Comparison of ENCODE assay signal across 10 mouse cellular contexts in genomic region chr3:146009859-146010645, GRCm38 (mm10). TPM values are rescaled to one million over a fixed set of nuclear protein-coding genes. Genes with fewer than 3 reads are reported as not detected.
DNase-seq lines count a peak whose midpoint lies in the region; ATAC-seq and TF ChIP-seq lines count a peak whose summit lies in the region.
"Had no signal": no experiment of that assay in that cellular context is flagged by ENCODE, and none has a peak within 500 bp of the region (broad histone marks: within the 10 kb centered on the region; RNA-seq: fewer than 3 reads in every experiment).

No protein-coding gene starts in this region.

- peak overlapping the region; percentile 33 for H3K4me2 ChIP-seq in embryonic facial prominence, embryonic 14.5 days (ENCODE audit: low read depth, low read length)
- no peak overlapping the region for H3K4me2 ChIP-seq in intestine, postnatal 0 days (replicated peaks; ENCODE audit: low read depth)
- H3K4me2 ChIP-seq: midbrain, embryonic 12.5 days had no signal

- no peak for TF ChIP-seq CTCF in ES-Bruce4 (IDR thresholded peaks at IDR 0.05; ENCODE audit: low read depth, low read length)
- TF ChIP-seq CTCF in intestine, postnatal 0 days (IDR thresholded peaks at IDR 0.05; ENCODE audit: low read depth): no peak

- H3K4me1 ChIP-seq in ES-Bruce4 (ENCODE audit: control insufficient read depth, insufficient read depth, low read length): peaks cover 2% of the 10 kb centered on the region
- H3K4me1 ChIP-seq in embryonic facial prominence, embryonic 14.5 days (ENCODE audit: control insufficient read depth, insufficient read depth, low read length): peaks cover 9% of the 10 kb centered on the region; the same call in 1 of the 2 replicates
- H3K4me1 ChIP-seq in intestine, postnatal 0 days (replicated peaks; ENCODE audit: control insufficient read depth, insufficient read depth, low read length): no peaks in the 10 kb centered on the region
- H3K4me1 ChIP-seq: midbrain, embryonic 12.5 days had no signal

- H3K27ac ChIP-seq in ES-Bruce4 (ENCODE audit: insufficient read depth, low read length): peak overlapping the region; percentile 42
- peak overlapping the region; percentile 87 for H3K27ac ChIP-seq in embryonic facial prominence, embryonic 14.5 days (replicated peaks; ENCODE audit: low read depth, low read length)
- peak overlapping the region; percentile 23; the same call in 1 of the 2 replicates for H3K27ac ChIP-seq in intestine, postnatal 0 days (ENCODE audit: low read depth, low read length)
- H3K27ac ChIP-seq: midbrain, embryonic 12.5 days had no signal

- H3K27me3 ChIP-seq in ES-Bruce4 (ENCODE audit: control insufficient read depth, insufficient read depth, low read length, poor library complexity, severe bottlenecking): no peaks in the 10 kb centered on the region
- no peaks in the 10 kb centered on the region for H3K27me3 ChIP-seq in embryonic facial prominence, embryonic 14.5 days (replicated peaks; ENCODE audit: control insufficient read depth, insufficient read depth, low read length)
- no peaks in the 10 kb centered on the region for H3K27me3 ChIP-seq in intestine, postnatal 0 days (replicated peaks; ENCODE audit: control insufficient read depth, insufficient read depth, low read length)
- H3K27me3 ChIP-seq: midbrain, embryonic 12.5 days had no signal

- TF ChIP-seq EP300 in ES-Bruce4 (IDR thresholded peaks at IDR 0.05; ENCODE audit: insufficient read depth, low read depth, low read length): peak; percentile 56; the same call in 1 of the 2 replicates

- peaks cover 21% of the 10 kb centered on the region for H3K36me3 ChIP-seq in ES-Bruce4 (ENCODE audit: control insufficient read depth, insufficient read depth, low read length, poor library complexity, severe bottlenecking)
- peaks cover 42% of the 10 kb centered on the region for H3K36me3 ChIP-seq in embryonic facial prominence, embryonic 14.5 days (ENCODE audit: control insufficient read depth, insufficient read depth, low read length)
- H3K36me3 ChIP-seq in intestine, postnatal 0 days (ENCODE audit: control insufficient read depth, insufficient read depth): peaks cover 8% of the 10 kb centered on the region; the same call in 1 of the 2 replicates

- no peak for TF ChIP-seq POLR2A in ES-Bruce4 (IDR thresholded peaks at IDR 0.05; ENCODE audit: insufficient read depth, low read length)

- H3K9ac ChIP-seq in ES-Bruce4 (ENCODE audit: low read depth, poor library complexity, severe bottlenecking): no peak overlapping the region
- H3K9ac ChIP-seq in embryonic facial prominence, embryonic 14.5 days (ENCODE audit: low read depth, low read length): peak overlapping the region; percentile 25; the same call in 1 of the 2 replicates
- H3K9ac ChIP-seq in intestine, postnatal 0 days (ENCODE audit: low read depth, low read length): no peak overlapping the region
- H3K9ac ChIP-seq: midbrain, embryonic 12.5 days had no signal

- H3K9me3 ChIP-seq in ES-Bruce4 (replicated peaks; ENCODE audit: control insufficient read depth, insufficient read depth, low read length, poor library complexity, severe bottlenecking): 0 out of 2 replicates have a peak, but pooled peaks cover 5% of the 10 kb centered on the region
- no peaks in the 10 kb centered on the region for H3K9me3 ChIP-seq in embryonic facial prominence, embryonic 14.5 days (ENCODE audit: control insufficient read depth, low read length)
- H3K9me3 ChIP-seq in intestine, postnatal 0 days (ENCODE audit: control insufficient read depth): no peaks in the 10 kb centered on the region
- H3K9me3 ChIP-seq: midbrain, embryonic 12.5 days had no signal

- intact Hi-C loops in gastrocnemius, postnatal 36 days (cut with DNase I): no loop called here

- 30% methylated on average over 19 of the region's 20 CpGs for WGBS in embryonic facial prominence, embryonic 14.5 days
- 54% methylated on average over 19 of the region's 20 CpGs for WGBS in intestine, postnatal 0 days

- H3K4me3 ChIP-seq in ES-Bruce4 (ENCODE audit: low read depth, low read length): no peak overlapping the region
- 0 out of 2 replicates have a peak overlapping the region, but pooled peaks have one; percentile 7 for H3K4me3 ChIP-seq in embryonic facial prominence, embryonic 14.5 days (ENCODE audit: low read depth, low read length)
- no peak overlapping the region for H3K4me3 ChIP-seq in intestine, postnatal 0 days (ENCODE audit: low read depth, low read length)
- H3K4me3 ChIP-seq: midbrain, embryonic 12.5 days had no signal

- peak; percentile 54 for DNase-seq in gastrocnemius, adult 18-20 months (ENCODE audit: low spot score)
- DNase-seq in gastrocnemius, postnatal 36 days: no peak
- peak; percentile 90 for DNase-seq in embryonic facial prominence, embryonic 14.5 days (ENCODE audit: low spot score)
- DNase-seq in layer of hippocampus, adult 9-10 months (ENCODE audit: low spot score): no peak
- no peak for DNase-seq in layer of hippocampus, adult 8-10 months (ENCODE audit: low spot score in 2 of 2)
- DNase-seq: right cerebral cortex, postnatal 14 days had no signal

- peak; percentile 88 for ATAC-seq in embryonic facial prominence, embryonic 14.5 days (ENCODE audit: low read depth)
- no peak; the same call in 1 of the 2 replicates for ATAC-seq in intestine, postnatal 0 days
- ATAC-seq in megakaryocyte progenitor cell, adult 5-6 weeks (replicated peaks; ENCODE audit: poor library complexity): no peak

RNA-seq across cellular contexts. Expression of gene Syde2, which starts 22.4 kb away (rescaled TPM):
- under 1 TPM; 0.73 to 0.93 TPM for total RNA-seq in gastrocnemius, adult 18-20 months (2021)
- under 1 TPM; 0.79 to 0.82 TPM for total RNA-seq in gastrocnemius, postnatal 36 days (2021)
- polyA plus RNA-seq in ES-Bruce4 (2011; ENCODE audit: insufficient read depth, insufficient read length, low read depth, missing spikeins): 22.4 and 23.0 TPM in 2 replicates
- polyA plus RNA-seq in embryonic facial prominence, embryonic 14.5 days (2014; fragmentation: Nextera tagmentation; extraction: Ambion mirVana): 2.3 and 2.4 TPM in 2 replicates
- polyA plus RNA-seq in intestine, postnatal 0 days (2015; fragmentation: Nextera tagmentation; extraction: Ambion mirVana): 0.98 and 1.5 TPM in 2 replicates
- 1 to 10 TPM; 3.0 to 4.3 (median 3.6) TPM for total RNA-seq in layer of hippocampus, adult 8-10 months (2022)
- total RNA-seq in megakaryocyte progenitor cell, adult 5-6 weeks (2015): 3.7 and 4.9 TPM in 2 replicates
- 3.2 and 5.0 TPM in 2 replicates for total RNA-seq in megakaryocyte progenitor cell, adult 5-6 weeks (2017)

Comparison
In these comparisons a context has a peak if more than half of its experiments do, and no peak if none do; other contexts are left out.
1. DNase-seq: peak in gastrocnemius, adult 18-20 months (single experiment) and embryonic facial prominence, embryonic 14.5 days (single experiment); none in gastrocnemius, postnatal 36 days (0 of 2), layer of hippocampus, adult 9-10 months (single experiment) and layer of hippocampus, adult 8-10 months (0 of 2).
2. H3K27ac ChIP-seq: peak in every context shown above with its lines; median percentile 87 in embryonic facial prominence, embryonic 14.5 days; 42 in ES-Bruce4; 23 in intestine, postnatal 0 days.